Mouse (Mus musculus) bone marrow macrophage, adult 2 months (primary cell): ENCODE data around the gene Vmn2r49.
"Not testable (repeated sequence)": the region's sequence is repeated elsewhere in the genome, so short reads cannot be mapped to it uniquely, and the experiment has no call there.

Source experiments
- CTCF ChIP-seq: IDR thresholded peaks from 2 replicates; pipeline ENCODE4 v1.5.1; 2012; ENCODE audit warnings: low read depth, mild to moderate bottlenecking, low read length, moderate library complexity
- POLR2A ChIP-seq: IDR thresholded peaks from 2 replicates; pipeline ENCODE4 v1.6.1; 2012; ENCODE audit warnings: mild to moderate bottlenecking, low read depth, low read length, borderline replicate concordance

DNA sequence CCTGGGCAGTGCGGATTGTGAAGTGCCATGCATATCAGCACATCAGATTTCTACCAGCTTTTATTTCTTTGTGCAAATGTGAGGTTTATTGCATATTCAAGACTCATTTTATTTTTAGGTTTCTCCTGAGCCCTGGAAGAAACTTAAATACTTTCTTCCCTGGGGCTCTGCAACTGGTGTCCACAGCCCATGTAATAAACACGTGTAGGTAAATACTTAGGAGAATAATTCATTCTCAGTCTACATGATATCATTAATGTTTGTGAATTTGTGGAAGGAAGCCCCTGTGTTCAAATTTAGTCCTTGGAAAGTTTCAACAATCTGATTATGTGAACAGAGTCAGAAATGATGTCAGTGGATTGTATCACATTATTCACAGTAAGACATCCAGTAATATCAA lies at the start of gene Vmn2r49:
- TF ChIP-seq POLR2A, CTCF: not testable (repeated sequence)
